Mouse (Mus musculus) E14TG2a.4 (cell line): ENCODE results near the gene Mylk.

Experiments
- CTCF ChIP-seq: conservative IDR thresholded peaks from 2 replicates; pipeline ENCODE4 v1.5.1; 2014; ENCODE audit warnings: low read length
- NANOG ChIP-seq: IDR thresholded peaks from 2 replicates; pipeline ENCODE4 v1.6.1; 2014; ENCODE audit warnings: borderline replicate concordance, low read length, mixed read lengths

DNA sequence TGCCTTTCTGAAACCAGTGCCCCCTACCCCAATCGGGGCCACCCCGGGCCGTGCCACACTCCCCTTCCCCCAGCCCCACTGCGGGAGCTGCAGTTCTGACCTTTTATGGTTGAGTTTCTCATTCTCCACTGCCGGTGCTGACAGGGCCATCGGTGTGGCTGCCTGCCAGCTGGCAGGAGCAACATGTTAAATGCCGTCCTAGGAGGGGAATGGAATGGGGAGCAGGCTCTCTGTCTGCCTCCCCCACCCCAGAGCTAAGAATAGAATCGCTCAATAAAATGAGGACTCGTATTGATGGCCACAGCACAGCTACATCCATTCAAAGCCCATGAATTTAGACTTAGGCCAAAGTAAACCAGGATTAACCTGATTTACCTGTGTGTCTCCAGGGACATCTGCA, 213.7 kb downstream of the Mylk start:
- TF ChIP-seq NANOG (no peak), CTCF (no peak)
